Mouse (Mus musculus) layer of hippocampus, postnatal 25 days (tissue): ENCODE measurements around the gene Sez6. TPM values are rescaled to one million over a fixed set of nuclear protein-coding genes. Genes with fewer than 3 reads are reported as not detected.

ENCODE experiments used
- DNase-seq, 2 experiments: peaks; one replicate each; pipeline ENCODE4 v3.0.0; 2022; ENCODE audit warnings: mixed read lengths in 2 of 2, low spot score in 1 of 2; ENCODE audit errors: extremely low spot score in 1 of 2
- total RNA-seq, 2 experiments: library from RNA; stranded (reverse); gene quantifications; 2 replicates each; pipeline ENCODE4 v1.2.3; 2021

Gene Sez6
- total RNA-seq, 2 experiments from 2014 or later = 162 to 174 TPM

DNA sequence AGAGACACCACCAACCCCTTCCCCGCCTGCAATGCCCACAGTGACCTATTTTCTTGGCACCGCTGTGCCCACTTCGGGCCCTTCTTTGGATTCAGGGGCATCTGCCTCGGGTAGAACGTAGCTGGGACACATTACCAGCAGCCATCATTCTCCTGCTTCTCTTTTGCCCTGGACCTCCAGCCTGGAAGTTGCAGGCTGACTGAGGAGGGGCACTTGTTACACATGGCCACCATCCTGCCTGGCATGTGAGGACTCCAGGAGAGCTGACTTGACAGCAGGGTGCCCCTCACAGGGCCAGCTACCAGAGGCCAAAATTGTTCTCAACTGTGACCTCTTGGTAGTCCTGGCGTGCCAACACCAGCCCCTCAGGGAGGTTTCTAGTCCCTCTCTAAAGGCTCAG lies 47.6 kb downstream of the Sez6 start:
- DNase-seq = no peak

DNA sequence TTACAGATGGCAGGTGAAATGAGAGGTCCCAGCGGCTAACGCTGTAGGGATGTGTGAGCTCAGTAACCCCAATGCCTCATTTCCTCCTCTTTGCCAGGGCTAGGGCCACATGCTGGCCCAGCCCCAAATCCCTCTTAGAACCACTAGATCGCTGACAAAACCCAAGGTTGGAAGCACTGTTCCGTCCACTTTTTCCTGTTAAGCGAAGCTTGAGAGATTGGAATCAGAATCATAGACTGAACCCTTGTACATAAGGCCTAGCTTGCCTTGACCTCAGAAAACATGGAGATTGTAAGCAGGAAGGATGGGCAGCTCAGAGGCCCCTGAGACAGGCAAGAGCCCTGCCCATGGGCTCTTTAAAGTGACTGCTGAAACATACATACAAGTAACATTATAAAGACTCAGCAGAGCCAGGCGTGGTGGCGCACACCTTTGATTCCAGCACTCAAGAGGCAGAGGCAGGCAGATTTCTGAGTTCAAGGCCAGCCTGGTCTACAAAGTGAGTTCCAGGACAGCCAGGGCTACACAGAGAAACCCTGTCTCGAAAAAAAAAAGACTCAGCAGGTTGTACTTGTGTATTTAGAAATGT lies 48.7 kb downstream of the Sez6 start:
- no peak for DNase-seq

DNA sequence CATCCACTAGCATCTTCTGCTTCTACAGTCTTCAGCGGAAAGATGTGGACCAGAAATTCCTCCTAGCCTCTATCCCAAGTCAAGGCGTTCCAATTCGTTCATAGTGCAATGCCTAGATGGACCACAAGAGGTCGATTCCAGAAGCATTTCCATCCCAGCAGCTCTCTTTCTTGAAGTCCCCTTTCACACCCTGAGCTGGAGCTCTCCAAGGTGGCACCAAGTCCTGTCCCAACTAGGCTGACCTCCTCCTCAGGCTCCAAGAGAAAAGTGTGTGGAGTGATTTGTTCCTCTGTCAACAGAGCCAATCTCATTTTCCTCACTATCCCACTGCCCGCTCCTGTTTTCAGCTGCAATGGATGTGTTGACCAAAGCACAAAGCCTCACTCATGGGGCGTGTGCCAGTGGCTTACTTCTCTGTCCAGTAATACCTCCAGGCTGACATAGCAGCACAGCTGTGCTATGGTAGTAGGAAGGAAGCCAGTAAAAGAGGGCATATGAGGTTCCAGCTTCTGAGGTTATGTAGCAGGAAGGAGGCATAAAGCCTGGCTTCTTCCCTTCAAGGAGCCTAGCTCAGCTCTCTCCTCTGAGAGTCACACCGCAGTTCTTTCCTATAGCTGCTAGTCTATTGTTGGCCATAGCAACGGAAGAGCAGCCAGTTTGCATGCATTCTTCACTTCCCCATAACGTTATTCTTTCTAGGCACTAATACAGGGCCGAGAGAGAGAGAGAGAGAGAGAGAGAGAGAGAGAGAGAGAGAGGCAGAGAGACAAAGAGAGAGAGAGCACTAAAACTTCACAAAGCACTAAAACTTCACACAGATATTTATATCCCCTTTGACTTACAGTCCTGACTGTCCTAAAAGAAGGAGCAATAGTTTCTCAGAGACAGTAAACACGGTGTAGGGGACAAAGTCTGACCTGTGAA lies 49.9 kb downstream of the Sez6 start:
- DNase-seq = peak in 1 of 2 experiments; percentile 50

GRCm38 (mm10) chr11:77981609-77982440 lies 51.2 kb downstream of the Sez6 start:
- DNase-seq = peak; percentile 74 to 77

GRCm38 (mm10) chr11:77982441-77982905 lies 51.9 kb downstream of the Sez6 start, which contains the start of gene Phf12:
Gene Phf12, plus strand, starts transcription at chr11:77982754.
- DNase-seq = peak; percentile 94 to 98

- DNase-seq = peak; percentile 41 to 42
These were observed 52.8 kb downstream of the Sez6 start for GRCm38 (mm10) chr11:77983191-77983936.

DNA sequence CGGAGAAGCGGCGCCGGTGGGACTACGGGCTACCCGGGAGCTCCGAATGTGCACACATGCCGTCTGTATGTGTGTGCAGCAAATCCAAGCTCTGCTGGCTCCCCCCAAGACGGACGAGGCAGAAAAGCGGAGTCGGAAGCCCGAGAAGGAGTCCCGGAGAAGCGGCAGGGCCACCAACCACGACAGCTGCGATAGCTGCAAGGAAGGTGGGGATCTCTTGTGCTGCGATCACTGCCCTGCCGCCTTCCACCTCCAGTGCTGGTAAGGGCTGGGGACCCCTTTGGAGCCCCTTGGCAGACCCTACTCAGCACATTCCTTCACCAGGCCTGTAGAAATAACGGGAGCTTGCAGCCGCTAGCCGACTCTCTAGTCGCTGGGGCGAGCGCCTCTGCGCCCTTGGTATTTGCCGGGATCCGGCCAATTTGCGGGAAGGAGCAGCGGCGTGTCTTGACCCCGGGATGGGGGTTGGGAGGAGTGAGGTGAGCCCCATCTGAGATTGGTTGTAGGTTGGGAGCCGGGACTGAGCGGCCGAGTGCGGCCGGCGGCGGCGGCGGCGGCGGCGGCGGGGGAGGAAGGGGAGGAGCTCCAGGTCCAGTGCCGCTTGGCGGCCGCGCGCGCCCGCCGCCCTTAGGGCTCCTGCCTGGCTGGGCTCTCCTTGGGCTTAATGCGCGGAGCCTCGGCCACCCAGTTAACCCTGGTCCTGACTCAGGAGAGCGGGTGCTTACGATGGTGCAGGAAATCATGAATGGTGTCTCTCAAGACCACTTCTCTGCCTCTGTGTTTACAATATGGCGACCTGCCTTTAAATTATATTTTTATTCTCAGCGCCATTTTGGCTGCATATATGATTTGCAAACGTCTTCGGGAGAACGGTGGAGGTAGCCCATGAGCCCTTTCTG lies 53.6 kb downstream of the Sez6 start:
- peak; percentile 52 to 72 for DNase-seq

- peak in 1 of 2 experiments; percentile 54 for DNase-seq
These were observed 54.2 kb downstream of the Sez6 start for GRCm38 (mm10) chr11:77984836-77985231.

GRCm38 (mm10) chr11:77985541-77986065 lies 55.0 kb downstream of the Sez6 start:
- no peak for DNase-seq

- DNase-seq = no peak
These were observed 58.6 kb downstream of the Sez6 start for GRCm38 (mm10) chr11:77989071-77989690.

DNA sequence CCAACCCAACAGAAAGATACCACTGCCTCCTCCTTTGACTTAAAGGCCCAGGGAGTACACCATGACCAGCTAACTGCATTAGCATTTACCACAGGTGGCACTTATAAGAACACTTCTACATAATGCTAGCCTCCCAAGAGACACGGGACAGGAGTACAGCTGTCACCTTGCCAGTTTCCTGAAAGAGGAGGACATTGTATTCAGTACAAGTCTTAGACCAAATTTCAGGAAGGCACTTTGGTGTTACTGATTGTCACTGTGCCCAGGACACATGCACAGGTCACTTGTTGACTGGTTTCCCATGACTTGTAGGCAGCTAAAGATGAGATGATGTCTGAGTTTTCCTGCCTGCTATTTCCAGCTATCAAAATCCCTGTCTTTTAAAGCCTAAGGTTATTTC lies 65.0 kb downstream of the Sez6 start:
- no peak for DNase-seq

DNA sequence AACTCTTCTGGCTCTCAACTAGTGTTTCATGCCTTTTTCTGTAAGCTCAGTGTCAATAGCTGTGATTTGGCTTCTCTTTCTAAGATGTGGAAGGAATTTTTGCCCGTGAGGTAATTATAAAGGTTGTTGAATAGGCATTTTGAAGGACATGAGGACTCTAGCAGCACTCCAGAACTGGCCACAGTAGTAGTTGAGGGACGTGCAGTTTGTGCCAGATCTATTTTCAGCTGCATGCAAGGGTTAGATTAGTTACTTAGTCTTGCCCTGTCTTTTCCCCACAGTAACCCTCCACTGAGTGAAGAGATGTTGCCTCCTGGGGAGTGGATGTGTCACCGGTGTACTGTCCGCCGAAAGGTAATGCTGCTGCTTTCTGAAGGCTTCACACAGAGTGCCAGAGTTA lies 75.8 kb downstream of the Sez6 start:
- no peak for DNase-seq

DNA sequence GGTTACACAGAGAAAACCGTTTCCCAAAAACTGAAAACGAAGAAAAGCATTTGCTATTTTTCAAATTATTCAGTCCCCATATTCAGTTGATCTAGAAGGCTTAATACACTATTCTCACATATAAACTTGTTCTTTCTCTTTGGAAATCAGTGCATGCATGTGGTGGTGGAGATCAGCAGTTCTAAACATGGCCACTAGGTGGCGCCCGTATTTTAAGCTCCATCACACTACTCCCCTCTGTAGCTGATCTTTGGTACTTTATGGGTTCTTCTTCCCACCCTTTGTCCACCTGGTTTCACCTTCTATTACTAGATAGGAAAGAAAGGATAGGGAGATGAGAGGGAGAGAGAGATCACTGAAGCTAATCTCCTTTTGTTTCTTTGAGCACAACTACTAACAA lies 89.1 kb downstream of the Sez6 start:
- DNase-seq = peak; percentile 62 to 88

GRCm38 (mm10) chr11:78023607-78024006 lies 93.0 kb downstream of the Sez6 start:
- no peak for DNase-seq
